Mouse (Mus musculus): ENCODE measurements around the gene Fadd.

GRCm38 (mm10) chr7:144600333-144600900, 18.2 kb upstream of the Fadd start:
- no peak for TF ChIP-seq CTCF (IDR thresholded peaks at IDR 0.05; ENCODE audit: low read depth)
- no peak for TF ChIP-seq EP300 (IDR thresholded peaks at IDR 0.05; ENCODE audit: low read depth)
